Mouse (Mus musculus): ENCODE measurements around the gene Polr2l.
"Not testable (repeated sequence)": the region's sequence is repeated elsewhere in the genome, so short reads cannot be mapped to it uniquely, and the experiment has no call there.

Polr2l gene

DNA sequence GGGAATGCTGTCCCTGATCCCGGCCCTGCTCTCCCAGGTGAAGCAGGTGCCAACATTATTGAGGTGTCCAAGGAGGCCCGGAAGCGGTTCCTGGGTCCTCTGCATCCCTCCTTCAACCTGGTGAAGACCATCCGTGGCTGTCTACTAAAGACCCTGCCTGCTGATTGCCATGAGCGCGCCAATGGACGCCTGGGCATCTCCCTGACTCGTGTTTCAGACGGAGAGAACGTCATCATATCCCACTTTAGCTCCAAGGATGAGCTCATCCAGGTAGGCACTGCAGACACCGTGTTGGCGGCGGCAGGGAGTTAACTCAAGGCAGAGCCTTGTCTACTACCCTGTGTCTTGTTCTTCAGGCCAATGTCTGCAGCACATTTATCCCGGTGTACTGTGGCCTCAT, 17.7 kb downstream of the Polr2l start:
- in situ Hi-C loops (cut with MboI; ENCODE audit: unreplicated experiment in 2 of 2) = loop anchor here (5.0 to 10.0 kb wide), 2 partner anchors 45 to 582 kb away; partner anchors contain the start of gene Gatd1 (in 1 of the 2)

GRCm38 (mm10) chr7:141456739-141457138, 18.2 kb downstream of the Polr2l start:
- in situ Hi-C loops (cut with MboI; ENCODE audit: unreplicated experiment in 2 of 2) = loop anchor here (5.0 to 10.0 kb wide), 2 partner anchors 44 to 582 kb away; partner anchors contain the start of gene Gatd1 (in 1 of the 2)

DNA sequence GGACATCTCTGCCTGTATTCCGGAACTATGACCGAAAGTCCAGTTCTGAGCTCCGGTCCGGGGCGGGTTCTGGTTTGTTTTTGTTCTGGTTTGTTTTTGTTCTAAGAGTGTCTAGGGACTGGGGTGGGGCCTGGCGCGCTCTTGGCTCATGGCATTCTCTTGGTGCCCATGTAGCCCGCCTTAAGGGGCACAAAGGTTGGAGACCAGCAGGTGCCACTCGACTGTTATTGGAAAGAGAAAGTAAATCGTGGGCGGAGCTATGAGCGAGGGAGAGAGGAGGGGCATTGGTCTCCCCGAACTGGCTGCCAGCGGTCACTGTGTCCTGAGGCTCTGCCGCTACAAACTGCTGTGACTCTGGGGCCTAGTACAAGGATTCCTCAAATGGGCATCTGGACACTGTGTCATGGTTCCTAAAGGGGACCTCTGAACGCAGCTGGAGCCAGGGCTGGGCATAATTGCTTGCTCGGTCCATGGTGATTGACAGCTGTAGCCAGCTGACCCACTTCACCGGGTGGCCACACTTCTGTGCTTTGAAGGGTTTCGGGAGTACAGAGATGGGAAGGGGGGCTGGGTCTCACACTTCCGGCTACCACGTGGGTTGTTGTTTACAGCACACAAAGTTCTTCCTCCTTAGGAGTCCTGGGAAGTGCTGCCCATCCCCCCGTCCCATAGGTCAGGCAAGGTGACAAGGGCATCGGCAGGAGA, 19.2 kb downstream of the Polr2l start:
- in situ Hi-C loops (cut with MboI; ENCODE audit: unreplicated experiment in 2 of 2) = loop anchor here (5.0 to 10.0 kb wide), 2 partner anchors 43 to 581 kb away; partner anchors contain the start of gene Gatd1 (in 1 of the 2)

DNA sequence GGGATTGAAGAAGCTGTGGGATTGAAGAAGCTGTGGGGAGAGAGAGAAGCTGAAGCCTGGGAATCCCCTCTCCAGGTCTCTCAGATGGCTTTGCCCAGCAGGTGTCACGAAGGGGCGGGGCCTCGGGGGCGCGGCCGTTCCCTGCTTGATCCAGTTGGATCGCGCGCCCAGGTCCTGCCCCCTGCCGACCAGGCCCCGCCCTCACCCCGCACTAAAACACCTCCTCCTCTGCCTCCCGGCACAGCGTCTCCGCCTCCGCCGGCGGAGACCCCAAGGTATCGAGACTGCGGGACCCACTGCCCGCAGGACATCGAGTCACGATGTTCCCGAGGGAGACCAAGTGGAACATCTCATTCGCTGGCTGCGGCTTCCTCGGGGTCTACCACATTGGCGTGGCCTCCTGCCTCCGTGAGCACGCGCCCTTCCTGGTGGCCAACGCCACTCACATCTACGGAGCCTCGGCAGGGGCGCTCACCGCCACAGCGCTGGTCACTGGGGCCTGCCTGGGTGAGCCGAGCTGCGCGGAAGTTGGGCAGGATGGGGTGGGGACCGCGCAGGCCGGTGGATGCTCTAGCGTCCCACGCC, 19.9 kb downstream of the Polr2l start, which contains the start of gene Pnpla2:
Gene Pnpla2, plus strand, starts transcription at position 232 of the 585 bp plus-strand sequence.
- in situ Hi-C loops (cut with MboI; ENCODE audit: unreplicated experiment in 2 of 2) = loop anchor here (5.0 to 10.0 kb wide), 2 partner anchors 43 to 580 kb away; partner anchors contain the start of gene Gatd1 (in 2 of the 2)

DNA sequence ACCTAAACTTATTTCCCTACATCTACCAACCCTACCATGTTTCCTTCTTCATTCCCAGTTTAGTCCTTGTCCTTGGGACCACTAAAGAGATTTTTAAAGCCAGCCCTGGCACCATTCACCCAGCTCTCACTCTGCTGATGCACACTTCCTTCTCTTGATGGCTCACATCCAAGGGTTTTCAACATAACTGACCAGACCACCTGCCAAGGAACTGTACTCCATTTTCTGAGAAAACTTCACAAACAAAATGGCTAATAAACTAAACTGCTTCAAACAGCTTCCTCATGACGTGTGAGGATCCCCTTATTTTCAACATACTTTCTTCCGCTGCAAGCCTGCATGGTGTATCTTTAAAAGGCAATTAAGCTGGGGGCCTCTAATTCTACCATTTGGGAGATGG, 21.3 kb downstream of the Polr2l start:
- in situ Hi-C loops (cut with MboI; ENCODE audit: unreplicated experiment in 2 of 2) = loop anchor here in 1 of 2 experiments (5.0 to 10.0 kb wide), 2 partner anchors 41 to 579 kb away; partner anchors contain the start of gene Gatd1

- in situ Hi-C loops (cut with MboI; ENCODE audit: unreplicated experiment in 2 of 2) = loop anchor here in 1 of 2 experiments (5.0 to 10.0 kb wide), 2 partner anchors 40 to 577 kb away; partner anchors contain the start of gene Gatd1
Observed at GRCm38 (mm10) chr7:141451928-141452327, 23.0 kb downstream of the Polr2l start.

- in situ Hi-C loops (cut with MboI; ENCODE audit: unreplicated experiment in 2 of 2) = no loop called here
Observed at GRCm38 (mm10) chr7:141447110-141447991, 27.6 kb downstream of the Polr2l start, which contains the start of gene Rplp2. Gene Rplp2 (plus strand): TSS chr7:141447370.

DNA sequence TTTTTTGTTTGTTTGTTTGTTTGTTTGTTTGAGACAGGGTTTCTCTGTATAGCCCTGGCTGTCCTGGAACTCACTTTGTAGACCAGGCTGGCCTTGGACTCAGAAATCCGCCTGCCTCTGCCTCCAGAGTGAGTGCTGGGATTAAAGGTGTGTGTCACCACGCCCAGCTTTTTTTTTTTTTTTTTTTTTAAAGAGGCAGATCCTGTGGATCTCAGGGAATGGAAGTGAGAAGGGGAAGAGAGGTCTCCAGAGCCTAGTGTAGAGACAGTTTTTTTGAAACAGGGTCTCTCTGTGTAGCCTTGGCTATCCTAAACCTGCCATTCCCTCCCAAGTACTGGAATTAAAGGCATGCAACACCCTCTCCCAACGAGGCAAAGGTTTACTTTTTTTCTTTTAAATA, 28.6 kb downstream of the Polr2l start:
- in situ Hi-C loops (cut with MboI; ENCODE audit: unreplicated experiment in 2 of 2) = not testable (repeated sequence)

DNA sequence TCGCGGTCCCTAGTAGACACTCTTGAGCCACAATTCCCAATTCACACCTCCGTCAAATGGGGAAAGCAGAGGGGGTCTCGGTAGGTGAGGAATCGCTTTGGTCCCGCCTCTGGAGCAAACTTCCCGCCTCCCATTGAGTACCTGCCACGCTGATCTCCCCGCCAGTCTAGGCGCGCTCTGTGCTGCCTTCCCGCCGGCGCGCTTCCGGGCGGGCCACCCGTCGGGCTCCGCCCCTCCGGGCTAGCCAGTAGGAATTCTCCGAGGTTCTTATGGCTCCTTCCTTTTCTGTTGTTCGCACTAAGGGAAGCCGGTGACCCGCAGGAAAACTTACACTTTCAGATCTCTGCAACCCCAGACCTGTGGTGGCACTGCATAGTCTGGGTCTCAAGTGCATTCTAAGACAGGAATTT, 31.1 kb downstream of the Polr2l start, which contains the start of gene Pidd1:
Gene Pidd1, minus strand, starts transcription at position 198 of the 410 bp plus-strand sequence.
- in situ Hi-C loops (cut with MboI; ENCODE audit: unreplicated experiment in 2 of 2) = no loop called here

GRCm38 (mm10) chr7:141443081-141443821, 31.7 kb downstream of the Polr2l start:
- in situ Hi-C loops (cut with MboI; ENCODE audit: unreplicated experiment in 2 of 2) = no loop called here

GRCm38 (mm10) chr7:141442199-141442598, 32.7 kb downstream of the Polr2l start:
- in situ Hi-C loops (cut with MboI; ENCODE audit: unreplicated experiment in 2 of 2) = no loop called here

DNA sequence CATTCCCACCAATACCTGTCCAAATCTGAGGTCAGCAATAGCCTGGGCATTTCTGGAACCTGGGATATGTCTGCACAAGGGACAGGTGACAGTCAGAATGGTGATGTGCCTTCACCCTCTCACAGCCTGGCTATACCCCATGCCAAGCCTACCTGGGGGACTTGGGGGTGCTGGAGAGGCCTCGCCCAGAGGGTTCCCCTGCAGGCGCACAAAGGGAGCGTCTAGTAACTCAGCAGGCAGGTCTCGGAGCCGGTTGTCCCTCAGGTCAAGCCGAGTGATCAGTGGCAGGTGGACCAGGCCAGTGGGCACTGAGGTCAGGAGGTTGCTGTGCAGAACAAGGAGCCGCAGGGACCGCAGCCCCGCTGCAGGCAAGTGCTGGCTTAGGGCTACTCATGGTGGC, 33.5 kb downstream of the Polr2l start:
- in situ Hi-C loops (cut with MboI; ENCODE audit: unreplicated experiment in 2 of 2) = no loop called here

DNA sequence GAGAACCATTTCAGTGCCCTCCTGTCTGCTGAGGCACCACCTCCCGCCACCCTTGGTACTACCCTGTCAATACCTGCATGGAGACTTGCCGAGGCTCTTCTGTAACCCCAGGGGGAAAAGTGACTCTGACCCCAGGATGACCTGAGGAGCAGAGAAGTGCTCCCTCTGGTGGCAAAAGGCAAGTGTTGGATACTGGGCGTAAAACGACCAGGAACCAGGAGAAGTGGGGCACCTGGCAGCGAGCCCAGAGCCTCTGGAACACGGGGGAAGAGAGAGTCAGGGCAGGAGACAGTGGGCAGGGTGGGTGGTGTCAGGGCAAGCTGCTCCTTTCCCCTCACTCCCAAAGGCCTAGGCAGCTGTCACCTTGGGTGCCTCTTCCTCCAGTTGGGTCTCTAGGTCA, 34.3 kb downstream of the Polr2l start:
- in situ Hi-C loops (cut with MboI; ENCODE audit: unreplicated experiment in 2 of 2) = no loop called here

GRCm38 (mm10) chr7:141439811-141440210, 35.1 kb downstream of the Polr2l start:
- in situ Hi-C loops (cut with MboI; ENCODE audit: unreplicated experiment in 2 of 2) = no loop called here

GRCm38 (mm10) chr7:141439140-141439679, 35.7 kb downstream of the Polr2l start:
- in situ Hi-C loops (cut with MboI; ENCODE audit: unreplicated experiment in 2 of 2) = no loop called here

- in situ Hi-C loops (cut with MboI; ENCODE audit: unreplicated experiment in 2 of 2) = no loop called here
Observed at GRCm38 (mm10) chr7:141438201-141438968, 36.5 kb downstream of the Polr2l start.

DNA sequence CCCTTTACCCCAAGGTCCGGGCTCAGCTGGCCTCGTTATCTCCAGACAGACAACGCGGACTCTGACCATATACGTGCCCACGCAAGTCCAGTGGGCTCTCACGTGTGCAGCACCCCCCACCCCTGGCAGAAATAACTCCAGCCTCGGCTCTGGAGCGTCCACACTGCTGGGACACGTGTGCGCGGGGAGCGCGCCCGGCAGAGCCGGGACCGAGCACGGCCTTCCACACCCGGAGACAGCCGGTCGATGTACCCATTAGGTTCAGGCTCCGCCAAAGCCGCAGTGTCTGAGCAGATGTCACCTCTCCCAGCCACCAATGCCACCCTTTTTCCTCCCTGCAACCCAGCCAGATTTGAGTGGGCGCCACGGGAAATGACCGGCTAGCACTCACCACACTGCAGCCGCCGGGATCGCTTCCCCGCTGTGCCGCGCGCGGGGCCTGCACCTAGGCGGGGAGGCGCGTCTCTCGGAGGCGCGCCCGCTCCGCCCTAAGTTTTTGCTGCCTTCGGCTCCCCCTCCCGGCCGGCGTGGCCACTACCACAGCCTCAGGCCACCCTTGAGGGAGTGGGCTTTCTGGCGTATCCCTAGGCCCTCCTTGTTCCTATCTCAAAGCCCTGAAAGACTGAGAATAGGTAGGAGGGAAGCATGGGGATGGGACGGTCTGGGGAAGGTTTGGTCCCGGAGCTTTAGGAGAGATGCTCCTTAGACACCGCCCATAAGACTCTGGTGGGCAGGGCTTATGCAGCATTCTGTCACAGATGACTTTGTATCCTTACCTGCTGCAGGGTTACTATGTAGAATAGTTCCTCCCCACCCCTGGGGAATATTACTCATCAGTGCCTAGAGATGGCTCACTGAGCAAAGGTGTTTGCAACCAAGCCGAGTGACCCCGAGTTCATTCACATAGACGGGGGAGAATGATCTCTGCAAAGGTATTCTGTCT, 37.5 kb downstream of the Polr2l start, which contains the start of gene Slc25a22:
Gene Slc25a22, minus strand, starts transcription at position 715 of the 943 bp plus-strand sequence.
- in situ Hi-C loops (cut with MboI; ENCODE audit: unreplicated experiment in 2 of 2) = no loop called here

DNA sequence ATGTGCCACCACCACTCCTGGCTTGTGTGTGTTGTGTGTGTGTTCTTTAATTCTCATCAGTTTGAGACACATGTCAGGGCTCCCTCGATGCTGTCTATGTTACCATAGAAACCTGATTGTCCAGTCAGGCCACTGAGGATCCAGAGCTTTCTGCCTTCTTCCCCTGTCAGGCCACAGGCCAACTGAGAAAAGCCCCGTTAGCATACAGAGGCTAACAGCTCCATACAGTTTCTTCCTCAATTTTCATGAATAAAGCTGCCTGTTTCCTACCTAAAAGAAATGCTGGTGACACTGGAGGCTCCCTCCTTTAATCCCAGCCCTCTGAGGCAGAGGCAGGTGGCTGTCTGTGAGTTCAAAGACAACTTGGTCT, 38.4 kb downstream of the Polr2l start:
- in situ Hi-C loops (cut with MboI; ENCODE audit: unreplicated experiment in 2 of 2) = no loop called here
